Mouse (Mus musculus) MEL (cell line): ENCODE measurements at regions not wholly inside any gene's neighbourhood (a gene's known extent, or its start where the extent isn't known, plus 50 kb on each side); places are given as distances from the start of the nearest gene placed in this dataset.

Experiments used
- DNase-seq: peaks from one replicate; pipeline ENCODE4 v3.0.0; 2011; ENCODE audit warnings: low read depth, low spot score
- H3K27ac ChIP-seq: 2 replicates; pipeline ENCODE4 v1.5.1; 2012; ENCODE audit warnings: low read depth, mild to moderate bottlenecking, control low read depth, low read length, moderate library complexity; ENCODE audit not compliant: control insufficient read depth
- H3K27me3 ChIP-seq, 2 experiments: fragments of 150-350 bp in 1 of 2; sonication (generic) in 1 of 2; 2 replicates each; pipeline ENCODE4 v1.6.1; 2012; ENCODE audit warnings: low read length in 2 of 2, mild to moderate bottlenecking in 2 of 2, improper control_type of control experiment in 1 of 2, moderate library complexity in 1 of 2; ENCODE audit not compliant: insufficient read depth in 2 of 2, control insufficient read depth in 1 of 2
- H3K36me3 ChIP-seq, 2 experiments: 2 replicates each; pipeline ENCODE4 v1.6.1; 2012 to 2014; ENCODE audit warnings: low read length in 2 of 2, improper control_type of control experiment in 1 of 2, inconsistent platforms in 1 of 2, mild to moderate bottlenecking in 1 of 2; ENCODE audit not compliant: insufficient read depth in 2 of 2, control insufficient read depth in 1 of 2
- H3K4me1 ChIP-seq, 2 experiments: fragments of 150-350 bp in 1 of 2; sonication (generic) in 1 of 2; 2 replicates each; pipeline ENCODE4 v1.6.1; 2012; ENCODE audit warnings: low read length in 2 of 2, improper control_type of control experiment in 1 of 2, mild to moderate bottlenecking in 1 of 2; ENCODE audit not compliant: insufficient read depth in 2 of 2, control insufficient read depth in 1 of 2
- H3K4me3 ChIP-seq, 2 experiments: fragments of 150-350 bp in 1 of 2; sonication (generic) in 1 of 2; 2 replicates each; pipeline ENCODE4 v1.5.1; 2012; ENCODE audit warnings: low read depth in 2 of 2, low read length in 2 of 2, mild to moderate bottlenecking in 2 of 2, moderate library complexity in 2 of 2, control low read depth in 1 of 2, improper control_type of control experiment in 1 of 2; ENCODE audit not compliant: control insufficient read depth in 1 of 2, insufficient read depth in 1 of 2
- H3K79me2 ChIP-seq: 2 replicates; pipeline ENCODE4 v1.6.1; 2012; ENCODE audit warnings: mild to moderate bottlenecking, low read length, moderate library complexity; ENCODE audit not compliant: control insufficient read depth, poor library complexity, insufficient read depth
- H3K9ac ChIP-seq: 2 replicates; pipeline ENCODE4 v1.6.1; 2012; ENCODE audit warnings: low read depth, mild to moderate bottlenecking, control low read depth, low read length, moderate library complexity; ENCODE audit not compliant: control insufficient read depth, poor library complexity, severe bottlenecking
- H3K9me3 ChIP-seq: fragments of 150-350 bp; sonication (generic); replicated peaks from 2 replicates; pipeline ENCODE4 v1.6.1; 2012; ENCODE audit warnings: mild to moderate bottlenecking, low read length, improper control_type of control experiment, moderate library complexity; ENCODE audit not compliant: insufficient read depth
- CHD1 ChIP-seq: IDR thresholded peaks from 2 replicates; pipeline ENCODE4 v1.6.1; 2012; ENCODE audit warnings: low read depth, mild to moderate bottlenecking, inconsistent platforms, low read length, improper control_type of control experiment
- CHD2 ChIP-seq: IDR thresholded peaks from 2 replicates; pipeline ENCODE4 v1.6.1; 2011; ENCODE audit warnings: low read length, improper control_type of control experiment
- E2F4 ChIP-seq: IDR thresholded peaks from 2 replicates; pipeline ENCODE4 v1.6.1; 2011; ENCODE audit warnings: low read depth, low read length, improper control_type of control experiment, borderline replicate concordance
- ELF1 ChIP-seq: IDR thresholded peaks from 2 replicates; pipeline ENCODE4 v1.6.1; 2014; ENCODE audit warnings: low read depth, mild to moderate bottlenecking, inconsistent platforms, low read length, improper control_type of control experiment, moderate library complexity
- EP300 ChIP-seq, 2 experiments: IDR thresholded peaks; 2 replicates each; pipeline ENCODE4 v1.6.1; 2011; ENCODE audit warnings: improper control_type of control experiment in 2 of 2, low read length in 2 of 2, low read depth in 1 of 2, mild to moderate bottlenecking in 1 of 2
- HCFC1 ChIP-seq: IDR thresholded peaks from 2 replicates; pipeline ENCODE4 v1.6.1; 2012; ENCODE audit warnings: low read depth, mild to moderate bottlenecking, inconsistent platforms, low read length, improper control_type of control experiment, moderate library complexity
- JUND ChIP-seq: IDR thresholded peaks from 2 replicates; pipeline ENCODE4 v1.6.1; 2011; ENCODE audit warnings: low read depth, mild to moderate bottlenecking, improper control_type of control experiment, low read length
- MAFK ChIP-seq: IDR thresholded peaks from 2 replicates; pipeline ENCODE4 v1.6.1; 2011; ENCODE audit warnings: low read depth, mild to moderate bottlenecking, low read length, improper control_type of control experiment, borderline replicate concordance
- MAX ChIP-seq: IDR thresholded peaks from 2 replicates; pipeline ENCODE4 v1.6.1; 2011; ENCODE audit warnings: low read length, improper control_type of control experiment
- MEF2A ChIP-seq: IDR thresholded peaks from 2 replicates; pipeline ENCODE4 v1.6.1; 2014; ENCODE audit warnings: low read depth, mild to moderate bottlenecking, inconsistent platforms, low read length, improper control_type of control experiment; ENCODE audit not compliant: poor library complexity, insufficient replicate concordance, severe bottlenecking; ENCODE audit errors: extremely low read depth
- MYC ChIP-seq: IDR thresholded peaks from 2 replicates; pipeline ENCODE4 v1.6.1; 2011; ENCODE audit warnings: low read depth, mild to moderate bottlenecking, low read length, improper control_type of control experiment, moderate library complexity
- NELFE ChIP-seq: IDR thresholded peaks from 2 replicates; pipeline ENCODE4 v1.6.1; 2011; ENCODE audit warnings: low read depth, low read length, improper control_type of control experiment
- POLR2AphosphoS2 ChIP-seq: IDR thresholded peaks from 2 replicates; pipeline ENCODE4 v1.6.1; 2011; ENCODE audit warnings: low read length, improper control_type of control experiment
- POLR2AphosphoS5 ChIP-seq: IDR thresholded peaks from 2 replicates; pipeline ENCODE4 v1.6.1; 2012; ENCODE audit warnings: low read depth, borderline replicate concordance, mild to moderate bottlenecking, inconsistent platforms, low read length, moderate library complexity, mixed read lengths
- RAD21 ChIP-seq: IDR thresholded peaks from 2 replicates; pipeline ENCODE4 v1.6.1; 2011; ENCODE audit warnings: mild to moderate bottlenecking, low read depth, low read length, improper control_type of control experiment
- RCOR1 ChIP-seq: IDR thresholded peaks from 2 replicates; pipeline ENCODE4 v1.6.1; 2012; ENCODE audit warnings: low read depth, mild to moderate bottlenecking, inconsistent platforms, low read length, improper control_type of control experiment
- SIN3A ChIP-seq: IDR thresholded peaks from 2 replicates; pipeline ENCODE4 v1.6.1; 2012; ENCODE audit warnings: low read length, improper control_type of control experiment, inconsistent platforms
- SMC3 ChIP-seq: IDR thresholded peaks from 2 replicates; pipeline ENCODE4 v1.6.1; 2011; ENCODE audit warnings: low read depth, low read length, improper control_type of control experiment
- TAL1 ChIP-seq: IDR thresholded peaks from 2 replicates; pipeline ENCODE4 v1.6.1; 2012; ENCODE audit warnings: mild to moderate bottlenecking, inconsistent platforms, low read length, moderate library complexity, mixed read lengths
- TBP ChIP-seq: IDR thresholded peaks from 2 replicates; pipeline ENCODE4 v1.8.0; 2011; ENCODE audit warnings: low read depth, low read length, improper control_type of control experiment
- USF1 ChIP-seq: IDR thresholded peaks from 2 replicates; pipeline ENCODE4 v1.6.1; 2014; ENCODE audit warnings: low read depth, mild to moderate bottlenecking, inconsistent platforms, low read length, improper control_type of control experiment, moderate library complexity
- USF2 ChIP-seq, 2 experiments: IDR thresholded peaks; 2 replicates each; pipeline ENCODE4 v1.6.1; 2011 to 2012; ENCODE audit warnings: improper control_type of control experiment in 2 of 2, low read length in 2 of 2, borderline replicate concordance in 1 of 2, inconsistent platforms in 1 of 2, low read depth in 1 of 2, mild to moderate bottlenecking in 1 of 2; ENCODE audit not compliant: insufficient read depth in 1 of 2
- ZKSCAN1 ChIP-seq: IDR thresholded peaks from 2 replicates; pipeline ENCODE4 v1.6.1; 2012; ENCODE audit warnings: low read depth, mild to moderate bottlenecking, inconsistent platforms, low read length, improper control_type of control experiment, moderate library complexity
- ZMIZ1 ChIP-seq: IDR thresholded peaks from 2 replicates; pipeline ENCODE4 v1.6.1; 2012; ENCODE audit warnings: low read depth, mild to moderate bottlenecking, inconsistent platforms, low read length, improper control_type of control experiment, moderate library complexity

DNA sequence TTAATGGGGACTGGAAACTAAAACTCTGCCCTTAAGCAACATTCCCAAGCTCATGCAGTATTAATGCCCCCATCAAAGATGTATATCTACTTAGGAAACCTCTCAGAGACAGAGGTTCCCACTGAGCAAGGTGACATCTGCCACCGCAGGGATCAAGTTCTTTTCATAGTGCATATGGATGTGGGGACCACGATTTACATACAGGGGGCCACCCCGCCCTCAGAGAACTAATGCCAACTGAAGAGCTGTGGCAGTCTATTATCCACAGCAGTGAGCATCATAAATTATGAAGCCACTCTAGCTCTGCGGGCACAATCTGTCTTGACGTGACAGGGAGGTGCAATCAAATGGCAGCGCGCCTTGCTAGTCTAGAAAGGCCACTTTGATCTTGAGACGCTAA, 88.6 kb upstream of the Gm11983 start:
- H3K27me3 ChIP-seq = no peaks in the 10 kb centered on the region
- no peaks in the 10 kb centered on the region for H3K79me2 ChIP-seq
- no peaks in the 10 kb centered on the region for H3K36me3 ChIP-seq
- H3K27ac ChIP-seq = no peak overlapping the region
- no peak overlapping the region for H3K4me3 ChIP-seq
- H3K9ac ChIP-seq = no peak overlapping the region
- no peaks in the 10 kb centered on the region for H3K9me3 ChIP-seq
- no peak for DNase-seq
- H3K4me1 ChIP-seq = no peaks in the 10 kb centered on the region
- no peak for TF ChIP-seq CHD2
- TF ChIP-seq JUND = no peak
- no peak for TF ChIP-seq ZMIZ1
- TF ChIP-seq RCOR1 = no peak
- TF ChIP-seq ZKSCAN1 = no peak
- no peak for TF ChIP-seq SIN3A
- TF ChIP-seq HCFC1 = no peak
- no peak for TF ChIP-seq MEF2A
- TF ChIP-seq USF1 = no peak
- no peak for TF ChIP-seq CHD1
- no peak for TF ChIP-seq USF2 (IDR thresholded peaks at IDR 0.05; ENCODE audit: borderline replicate concordance in 1 of 2, insufficient read depth in 1 of 2, low read depth in 1 of 2, low read length in 2 of 2)
- TF ChIP-seq NELFE = no peak

DNA sequence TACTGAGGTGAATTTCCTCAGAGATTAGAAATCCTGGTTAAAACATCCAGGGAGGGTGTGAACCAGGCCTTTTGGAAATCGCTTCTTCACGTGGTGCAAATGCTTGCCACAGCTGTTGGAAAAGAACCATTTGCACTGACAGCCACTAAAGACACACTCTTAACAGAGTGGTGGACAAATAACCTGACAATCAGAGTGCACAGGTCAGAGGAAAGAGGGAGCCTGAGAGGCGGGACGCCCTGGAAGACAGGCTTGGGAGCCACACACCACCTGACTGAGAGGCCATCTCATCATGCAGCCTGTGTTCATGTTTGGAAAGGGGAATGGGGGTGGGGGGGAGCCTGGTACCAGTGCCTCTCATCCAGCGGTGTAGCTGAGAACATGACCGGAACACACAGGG, 87.0 kb upstream of the Gm11983 start:
- no peak for DNase-seq
- Histone ChIP-seq H3K9me3 (no peaks in the 10 kb centered on the region), H3K27me3 (no peaks in the 10 kb centered on the region), H3K79me2 (no peaks in the 10 kb centered on the region), H3K27ac (no peak overlapping the region), H3K4me3 (no peak overlapping the region), H3K36me3 (no peaks in the 10 kb centered on the region), H3K9ac (no peak overlapping the region), H3K4me1 (no peaks in the 10 kb centered on the region)
- TF ChIP-seq TAL1 (no peak), SIN3A (no peak)

DNA sequence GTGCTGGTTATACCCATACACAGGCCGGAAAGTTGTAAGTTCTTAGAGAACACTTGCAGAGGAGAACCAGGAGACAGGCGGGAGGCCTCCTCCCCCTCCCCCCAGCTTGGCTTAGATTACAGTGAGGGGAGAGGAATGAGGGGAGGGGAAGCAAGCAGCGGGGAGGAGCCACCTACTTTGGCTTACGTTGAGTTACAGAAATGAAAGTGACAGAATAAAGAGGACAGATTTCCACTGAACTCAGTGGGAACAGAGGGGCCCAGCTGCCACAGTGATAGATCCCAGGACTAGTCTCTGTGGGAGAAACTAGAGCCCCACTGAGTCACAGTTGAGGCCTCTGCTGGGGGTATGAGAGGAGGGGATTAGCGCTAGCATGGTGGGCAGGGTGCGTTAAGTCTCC, 86.5 kb upstream of the Gm11983 start:
- H3K27ac ChIP-seq = no peak overlapping the region
- no peaks in the 10 kb centered on the region for H3K4me1 ChIP-seq
- no peak overlapping the region for H3K9ac ChIP-seq
- H3K4me3 ChIP-seq = no peak overlapping the region
- no peaks in the 10 kb centered on the region for H3K79me2 ChIP-seq
- DNase-seq = no peak
- H3K9me3 ChIP-seq = no peaks in the 10 kb centered on the region
- no peak for TF ChIP-seq SMC3
- no peak for TF ChIP-seq TBP
- no peak for TF ChIP-seq RAD21
- TF ChIP-seq E2F4 = no peak
- TF ChIP-seq ELF1 = no peak
- no peak for TF ChIP-seq RCOR1
- no peak for TF ChIP-seq MAX
- no peak for TF ChIP-seq EP300 (IDR thresholded peaks at IDR 0.05; ENCODE audit: low read depth in 1 of 2, low read length in 2 of 2)
- no peak for TF ChIP-seq MAFK
- no peak for TF ChIP-seq MYC
- TF ChIP-seq MEF2A = no peak
- no peak for TF ChIP-seq ZMIZ1
- no peak for TF ChIP-seq POLR2AphosphoS2
- TF ChIP-seq POLR2AphosphoS5 = no peak
- H3K36me3 ChIP-seq = no peaks in the 10 kb centered on the region
- H3K27me3 ChIP-seq = no peaks in the 10 kb centered on the region
